Mouse (Mus musculus): ENCODE data around the gene Pafah1b1. TPM values are rescaled to one million over a fixed set of nuclear protein-coding genes. Genes with fewer than 3 reads are reported as not detected.

Pafah1b1 gene
- total RNA-seq, 4 experiments from 2014 or later, result 310 to 407 (median 358) TPM

DNA sequence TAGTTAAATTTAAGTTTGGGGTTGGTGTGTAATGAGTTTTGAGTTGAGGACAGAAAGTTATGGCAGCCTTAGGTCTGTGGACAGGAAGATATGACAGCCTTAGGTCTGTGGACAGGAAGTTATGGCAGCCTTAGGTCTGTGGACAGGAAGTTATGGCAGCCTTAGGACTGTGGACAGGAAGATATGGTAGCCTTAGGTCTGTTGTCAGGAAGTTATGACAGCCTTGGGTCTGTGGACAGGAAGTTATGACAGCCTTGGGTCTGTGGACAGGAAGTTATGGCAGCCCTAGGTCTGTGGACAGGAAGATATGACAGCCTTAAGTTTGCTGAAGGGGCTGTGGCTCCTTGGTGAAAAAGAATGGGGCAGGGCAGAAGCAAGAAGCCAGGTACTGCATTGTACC, 99.1 kb downstream of the Pafah1b1 start:
- DNase-seq (ENCODE audit: low spot score in 2 of 2), result no peak

Other genes starting within 250 kb of the Pafah1b1 start
- gene Rap1gap2, start 113.8 kb downstream of the Pafah1b1 start, total RNA-seq (2022), result 100 to 1,000 TPM; 115 to 147 (median 127) TPM
- gene Ccdc92b, start 105.1 kb downstream of the Pafah1b1 start, total RNA-seq (2022), result 10 to 100 TPM; 23.2 to 28.6 (median 24.6) TPM
- 10 to 100 TPM; 71.1 to 78.3 (median 73.6) TPM for gene Cluh, start 75.2 kb downstream of the Pafah1b1 start, total RNA-seq (2022)
- gene Mettl16, start 46.2 kb upstream of the Pafah1b1 start, total RNA-seq (2022), result 10 to 100 TPM; 23.4 to 33.0 (median 30.0) TPM
- 10 to 100 TPM; 33.0 to 41.6 (median 35.6) TPM for gene Mnt, start 106.2 kb upstream of the Pafah1b1 start, total RNA-seq (2022)
- gene Sgsm2, start 172.4 kb upstream of the Pafah1b1 start, total RNA-seq (2022), result 100 to 1,000 TPM in 1 of 4 experiments, 10 to 100 TPM in 3; 79.3 to 105 (median 92.2) TPM
- 10 to 100 TPM; 33.1 to 38.4 (median 34.7) TPM for gene Tsr1, start 173.4 kb upstream of the Pafah1b1 start, total RNA-seq (2022)
- 10 to 100 TPM; 32.4 to 38.8 (median 36.3) TPM for gene Smg6, start 201.2 kb upstream of the Pafah1b1 start, total RNA-seq (2022)
- gene Srr, start 201.3 kb upstream of the Pafah1b1 start, total RNA-seq (2022), result 10 to 100 TPM; 73.6 to 85.6 (median 83.0) TPM